Mouse (Mus musculus) forebrain, embryonic 14.5 days (tissue): ENCODE results near the gene Hmg20a. TPM values are rescaled to one million over a fixed set of nuclear protein-coding genes. Genes with fewer than 3 reads are reported as not detected.

Experiments
- ATAC-seq: fragments of 200-750 bp; cut with Nextera tagmentation; 2 replicates; pipeline ENCODE4 v1.8.0; 2017; ENCODE audit warnings: mild to moderate bottlenecking, moderate library complexity
- DNase-seq: peaks from one replicate; pipeline ENCODE4 v3.0.0-alpha.2; 2015; ENCODE audit warnings: low spot score
- H3K27ac ChIP-seq: fragments of 300-500 bp; sonication (generic); 2 replicates; pipeline ENCODE4 v1.5.1; 2014; ENCODE audit warnings: low read depth, mild to moderate bottlenecking, control low read depth, low read length, moderate library complexity
- H3K27me3 ChIP-seq: fragments of 300-500 bp; sonication (generic); replicated peaks from 2 replicates; pipeline ENCODE4 v1.6.1; 2014; ENCODE audit warnings: low read length, control low read depth, mixed read lengths; ENCODE audit not compliant: control insufficient read depth, insufficient read depth
- H3K36me3 ChIP-seq: fragments of 300-500 bp; sonication (generic); 2 replicates; pipeline ENCODE4 v1.6.1; 2014; ENCODE audit warnings: low read length, control low read depth; ENCODE audit not compliant: control insufficient read depth, insufficient read depth
- H3K4me1 ChIP-seq: fragments of 300-500 bp; sonication (generic); 2 replicates; pipeline ENCODE4 v1.6.1; 2014; ENCODE audit warnings: antibody characterized with exemption, low read length, control low read depth; ENCODE audit not compliant: control insufficient read depth, insufficient read depth
- H3K4me2 ChIP-seq: fragments of 300-500 bp; sonication (generic); 2 replicates; pipeline ENCODE4 v1.6.1; 2014; ENCODE audit warnings: mild to moderate bottlenecking, control low read depth, low read length
- H3K4me3 ChIP-seq: fragments of 300-500 bp; sonication (generic); 2 replicates; pipeline ENCODE4 v1.5.1; 2014; ENCODE audit warnings: low read depth, low read length, control low read depth
- H3K9ac ChIP-seq: fragments of 300-500 bp; sonication (generic); 2 replicates; pipeline ENCODE4 v1.6.1; 2014; ENCODE audit warnings: mild to moderate bottlenecking, low read length, control low read depth, moderate library complexity
- H3K9me3 ChIP-seq: fragments of 300-500 bp; sonication (generic); replicated peaks from 2 replicates; pipeline ENCODE4 v1.6.1; 2016; ENCODE audit warnings: low read length, control low read depth, mixed read lengths; ENCODE audit not compliant: control insufficient read depth
- WGBS: fragments of 180-500 bp; shearing (Covaris S2); extraction: QIAGEN DNeasy Blood & Tissue Kit; methylation state at CpG from one replicate; pipeline ENCODE4 v1.1.7; 2014; 5-methylcytosine and 5-hydroxymethylcytosine counted together
- polyA plus RNA-seq: library from polyadenylated mRNA; unstranded; fragments of >200 nt; fragmentation: Nextera tagmentation; extraction: Ambion mirVana; gene quantifications from 2 replicates; pipeline ENCODE4 v1.2.1, GENCODE M21; 2014

The Hmg20a gene
- polyA plus RNA-seq, 1 experiment from 2014 or later, result 65.7 TPM

DNA sequence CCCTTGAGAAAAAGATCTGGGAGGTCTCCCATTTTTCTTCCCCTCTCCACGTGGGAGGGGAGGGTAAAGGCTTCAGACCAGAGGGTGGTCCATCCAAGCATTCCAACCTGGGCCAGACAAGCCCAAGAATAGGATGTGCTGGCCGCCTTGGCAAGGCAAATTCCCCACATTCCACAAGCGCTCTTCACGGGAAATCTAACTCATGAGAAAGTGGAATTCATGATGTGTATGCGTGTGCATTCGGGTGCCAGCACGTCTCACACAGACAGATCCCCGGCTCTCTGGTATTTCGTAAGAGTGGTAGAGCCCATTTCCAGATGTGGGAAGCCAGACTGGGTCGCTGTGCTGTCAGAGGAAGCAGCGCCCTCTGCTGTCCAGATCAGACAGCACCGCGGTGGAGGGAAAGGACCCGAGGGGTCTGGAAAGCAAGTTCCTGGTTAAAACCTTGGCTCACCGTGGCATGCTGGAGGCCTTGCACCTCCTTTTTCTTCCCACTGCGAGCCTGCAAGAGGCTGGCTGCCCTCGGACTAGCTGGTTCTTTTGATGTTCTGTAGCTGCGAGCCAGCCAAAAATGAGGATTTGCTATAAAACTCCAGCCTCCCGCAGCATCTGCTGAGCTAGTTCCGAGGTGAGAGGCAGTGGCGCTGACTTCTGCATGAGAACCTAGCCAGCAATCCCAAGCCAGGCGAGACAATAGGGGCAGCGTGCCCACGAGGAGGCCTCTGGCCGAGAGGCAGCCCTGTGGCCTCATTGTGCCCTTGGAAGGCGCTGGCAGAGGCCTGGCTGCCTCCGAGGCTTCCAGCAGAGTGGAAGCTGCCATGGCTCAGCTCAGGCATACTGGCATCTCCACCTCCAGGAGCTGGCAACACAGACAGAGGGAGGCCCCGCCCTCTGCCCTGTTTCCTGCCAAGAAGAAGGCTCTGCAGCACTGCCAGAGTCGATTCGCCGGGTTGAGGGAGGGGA lies 87.7 kb downstream of the Hmg20a start:
- DNase-seq (peak; percentile 95), ATAC-seq (peak; percentile 95)
- Histone ChIP-seq H3K9ac (peak overlapping the region; percentile 59), H3K27me3 (no peaks in the 10 kb centered on the region), H3K27ac (peak overlapping the region; percentile 97), H3K4me2 (peak overlapping the region; percentile 66), H3K36me3 (no peaks in the 10 kb centered on the region), H3K9me3 (no peaks in the 10 kb centered on the region), H3K4me1 (peaks cover 10% of the 10 kb centered on the region), H3K4me3 (peak overlapping the region; percentile 35)
- 2% methylated on average over 31 of the region's 31 CpGs for WGBS

- WGBS, result 4% methylated on average over 24 of the region's 25 CpGs
- no peaks in the 10 kb centered on the region for H3K27me3 ChIP-seq
- peak overlapping the region; percentile 97 for H3K27ac ChIP-seq
- no peaks in the 10 kb centered on the region for H3K9me3 ChIP-seq
- peaks cover 10% of the 10 kb centered on the region for H3K4me1 ChIP-seq
- no peaks in the 10 kb centered on the region for H3K36me3 ChIP-seq
- ATAC-seq (peak; percentile 22), DNase-seq (peak; percentile 74)
- H3K4me3 ChIP-seq, result peak overlapping the region; percentile 35
- peak overlapping the region; percentile 66 for H3K4me2 ChIP-seq
- peak overlapping the region; percentile 59 for H3K9ac ChIP-seq
Observed at GRCm38 (mm10) chr9:56506931-56507681, 88.7 kb downstream of the Hmg20a start.

GRCm38 (mm10) chr9:56507682-56508061 lies 89.3 kb downstream of the Hmg20a start:
- Histone ChIP-seq H3K4me3 (peak overlapping the region; percentile 35), H3K9me3 (no peaks in the 10 kb centered on the region), H3K9ac (peak overlapping the region; percentile 59), H3K4me2 (peak overlapping the region; percentile 66), H3K27ac (peak overlapping the region; percentile 97), H3K27me3 (no peaks in the 10 kb centered on the region), H3K4me1 (peaks cover 10% of the 10 kb centered on the region), H3K36me3 (no peaks in the 10 kb centered on the region)
- ATAC-seq (no peak), DNase-seq (no peak)
- 45% methylated on average over 4 of the region's 4 CpGs for WGBS

DNA sequence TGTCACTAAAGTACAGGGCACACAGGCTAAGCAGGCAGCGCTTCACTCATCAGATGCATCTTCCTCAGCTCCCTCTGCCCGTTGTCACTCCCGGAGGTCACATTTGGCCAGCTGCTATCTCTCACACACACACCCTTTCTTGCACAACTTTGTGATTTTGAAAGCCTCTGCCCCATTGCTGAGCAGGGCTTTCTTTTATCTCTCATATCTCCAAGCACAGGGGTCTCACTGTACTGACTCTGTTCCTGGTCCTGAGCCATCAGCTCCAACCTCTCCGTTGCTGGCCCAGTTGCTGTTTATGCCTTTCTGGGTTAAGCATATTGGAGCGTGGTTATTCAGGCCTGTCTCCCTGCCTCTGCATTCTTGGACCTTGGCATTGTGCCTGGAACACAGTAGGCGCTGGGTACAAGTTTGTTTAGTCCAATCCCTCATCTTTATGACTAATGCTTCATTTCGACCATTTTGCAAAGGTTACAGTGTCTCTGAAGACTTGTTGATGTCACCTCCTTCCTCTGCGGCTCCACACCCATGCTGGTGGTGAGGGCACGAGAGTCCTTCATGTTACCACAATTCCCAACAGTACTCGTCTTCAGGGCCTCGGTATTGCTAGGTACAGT lies 90.5 kb downstream of the Hmg20a start:
- no peak overlapping the region for H3K9ac ChIP-seq
- no peak for DNase-seq
- no peaks in the 10 kb centered on the region for H3K36me3 ChIP-seq
- H3K9me3 ChIP-seq, result no peaks in the 10 kb centered on the region
- peaks cover 10% of the 10 kb centered on the region for H3K4me1 ChIP-seq
- no peak overlapping the region for H3K4me3 ChIP-seq
- no peaks in the 10 kb centered on the region for H3K27me3 ChIP-seq
- WGBS, result 77% methylated on average over 11 of the region's 11 CpGs
- ATAC-seq, result no peak
- H3K4me2 ChIP-seq, result no peak overlapping the region
- H3K27ac ChIP-seq, result no peak overlapping the region

DNA sequence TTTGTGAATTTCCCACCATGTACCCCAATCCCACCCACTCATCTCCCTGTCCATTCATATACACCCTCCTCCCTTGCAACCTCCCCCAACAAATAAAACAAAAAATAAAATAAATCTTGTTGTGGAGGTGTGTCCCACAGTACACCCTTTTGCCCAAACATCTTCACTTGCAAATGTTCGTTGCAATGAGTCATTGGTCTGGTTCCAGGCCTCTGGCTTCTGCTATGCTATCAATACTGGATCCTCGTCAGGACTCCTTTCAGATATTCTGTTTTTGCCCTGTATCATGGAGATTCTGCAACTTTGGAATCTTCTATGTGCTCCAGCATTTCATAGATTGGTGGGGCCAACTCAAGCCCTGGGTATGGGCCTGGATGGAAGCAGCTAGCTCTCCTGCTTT lies 91.9 kb downstream of the Hmg20a start:
- Histone ChIP-seq H3K4me3 (no peak overlapping the region), H3K9me3 (no peaks in the 10 kb centered on the region), H3K9ac (no peak overlapping the region), H3K4me2 (no peak overlapping the region), H3K27ac (no peak overlapping the region), H3K4me1 (peaks cover 10% of the 10 kb centered on the region; the same call in 1 of the 2 replicates), H3K27me3 (no peaks in the 10 kb centered on the region), H3K36me3 (no peaks in the 10 kb centered on the region)
- WGBS, result 77% methylated on average over 2 of the region's 2 CpGs
- ATAC-seq (no peak), DNase-seq (no peak)

DNA sequence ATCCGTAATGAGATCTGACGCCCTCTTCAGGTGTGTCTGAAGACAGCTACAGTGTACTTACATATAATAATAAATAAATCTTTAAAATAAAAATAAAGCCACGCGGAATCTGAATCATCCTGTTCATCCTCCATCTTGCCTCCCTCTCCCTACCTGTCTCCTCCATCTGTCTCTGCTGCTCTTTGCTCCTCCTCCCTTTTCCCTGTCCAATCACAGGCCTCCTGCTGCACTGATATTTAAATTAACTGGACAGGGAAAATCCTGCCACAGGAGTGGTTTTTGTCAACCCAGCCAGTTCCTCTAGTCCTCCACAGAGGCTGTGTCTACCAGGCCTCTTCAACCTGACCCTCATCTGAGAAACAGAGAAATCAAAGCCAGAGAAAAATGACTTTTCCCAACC lies 94.1 kb downstream of the Hmg20a start:
- DNase-seq (no peak), ATAC-seq (no peak)

GRCm38 (mm10) chr9:56515110-56515509 lies 96.7 kb downstream of the Hmg20a start:
- H3K4me2 ChIP-seq, result no peak overlapping the region
- H3K36me3 ChIP-seq, result no peaks in the 10 kb centered on the region
- no peak overlapping the region for H3K9ac ChIP-seq
- no peaks in the 10 kb centered on the region for H3K27me3 ChIP-seq
- no peaks in the 10 kb centered on the region for H3K9me3 ChIP-seq
- DNase-seq (no peak), ATAC-seq (no peak)
- H3K4me1 ChIP-seq, result no peaks in the 10 kb centered on the region
- WGBS, result 84% methylated on average over 5 of the region's 5 CpGs
- no peak overlapping the region for H3K27ac ChIP-seq
- no peak overlapping the region for H3K4me3 ChIP-seq

More for the DNA sequence above, 94.1 kb downstream of the Hmg20a start:
- H3K4me1 ChIP-seq, result 0 out of 2 replicates have a peak, but pooled peaks cover 2% of the 10 kb centered on the region
- H3K4me2 ChIP-seq, result no peak overlapping the region
- 87% methylated on average over 4 of the region's 4 CpGs for WGBS
- no peaks in the 10 kb centered on the region for H3K9me3 ChIP-seq
- H3K4me3 ChIP-seq, result no peak overlapping the region
- H3K27ac ChIP-seq, result no peak overlapping the region
- H3K36me3 ChIP-seq, result no peaks in the 10 kb centered on the region
- no peaks in the 10 kb centered on the region for H3K27me3 ChIP-seq
- no peak overlapping the region for H3K9ac ChIP-seq

DNA sequence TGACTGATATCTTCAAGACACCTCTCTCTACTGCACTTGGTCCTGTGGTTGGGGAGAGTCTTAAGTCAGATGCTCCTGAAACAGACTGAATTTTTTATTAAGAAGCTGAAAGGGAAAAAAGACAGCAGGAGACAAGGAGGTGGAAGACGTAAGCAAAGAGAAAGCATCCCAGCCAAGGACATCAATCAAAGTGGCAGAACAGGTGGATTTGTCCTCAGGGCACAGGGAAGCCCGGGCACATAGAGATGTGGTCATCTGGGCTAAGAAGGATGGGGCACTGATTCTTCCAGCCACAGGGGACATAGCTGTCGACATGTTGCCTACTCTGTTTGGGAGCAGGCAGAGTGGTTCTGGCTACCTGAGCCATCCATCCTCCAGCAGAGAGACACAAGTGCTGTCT lies 97.8 kb downstream of the Hmg20a start:
- no peaks in the 10 kb centered on the region for H3K4me1 ChIP-seq
- no peak for ATAC-seq
- no peak overlapping the region for H3K4me3 ChIP-seq
- no peak overlapping the region for H3K9ac ChIP-seq
- H3K27me3 ChIP-seq, result no peaks in the 10 kb centered on the region
- no peaks in the 10 kb centered on the region for H3K9me3 ChIP-seq
- H3K36me3 ChIP-seq, result no peaks in the 10 kb centered on the region
- WGBS, result 70% methylated on average over 3 of the region's 3 CpGs
- H3K27ac ChIP-seq, result no peak overlapping the region
- H3K4me2 ChIP-seq, result no peak overlapping the region
- DNase-seq, result no peak
